Mouse (Mus musculus): ENCODE results near the gene Yipf6.
"Not testable (repeated sequence)": the region's sequence is repeated elsewhere in the genome, so short reads cannot be mapped to it uniquely, and the experiment has no call there.

Gene Yipf6

DNA sequence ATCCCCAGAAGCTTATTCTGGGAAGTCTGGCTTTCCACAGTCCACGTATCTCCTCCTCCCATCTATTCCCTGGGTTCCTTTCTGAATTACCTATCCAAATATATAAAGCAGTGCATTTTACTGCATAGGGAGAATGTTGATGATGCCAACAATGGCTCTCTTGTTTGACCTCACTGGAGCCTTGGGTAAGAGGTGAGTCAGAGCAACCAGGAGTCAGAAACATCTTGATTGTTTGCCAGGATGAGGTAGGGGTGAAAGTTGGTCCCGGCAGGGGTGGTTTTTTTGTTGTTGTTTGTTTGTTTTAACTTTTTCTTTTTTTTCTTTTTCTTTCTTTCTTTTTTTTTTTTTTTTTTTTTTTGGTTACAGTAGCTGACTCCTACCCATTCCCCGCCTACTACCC, at the start of gene Yipf6:
TSS of gene Yipf6 (plus strand) at position 216 of the 400 bp plus-strand sequence.
- no peak for DNase-seq

GRCm38 (mm10) chrX:98890072-98890405, 46.1 kb upstream of the Yipf6 start:
- DNase-seq: no peak

- DNase-seq: peak; percentile 75
These were observed 45.6 kb upstream of the Yipf6 start, which contains the start of gene Ophn1 for GRCm38 (mm10) chrX:98890406-98891116. Gene Ophn1 (minus strand): TSS chrX:98891025.

- no peak for DNase-seq
These were observed 37.8 kb upstream of the Yipf6 start for GRCm38 (mm10) chrX:98898307-98898706.

DNA sequence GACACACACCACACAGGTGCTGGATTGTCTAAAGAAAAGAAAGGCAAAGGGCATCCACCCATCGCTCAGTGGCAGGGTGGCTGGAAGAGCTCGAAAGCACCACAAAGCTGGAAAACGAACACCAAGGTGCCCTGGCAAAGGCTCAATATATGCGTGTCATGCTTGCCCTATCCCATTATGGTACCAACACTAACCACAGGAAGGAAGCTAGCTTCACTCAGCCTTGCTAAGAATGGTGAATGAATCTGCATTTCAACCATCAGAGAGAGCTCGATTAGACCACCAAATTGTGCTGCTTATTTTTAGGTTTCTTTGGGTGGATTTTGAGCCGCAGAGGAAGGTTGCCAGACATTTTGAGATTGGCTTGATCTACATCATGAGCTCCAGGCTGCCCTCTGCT, 31.9 kb upstream of the Yipf6 start:
- no peak for DNase-seq

DNA sequence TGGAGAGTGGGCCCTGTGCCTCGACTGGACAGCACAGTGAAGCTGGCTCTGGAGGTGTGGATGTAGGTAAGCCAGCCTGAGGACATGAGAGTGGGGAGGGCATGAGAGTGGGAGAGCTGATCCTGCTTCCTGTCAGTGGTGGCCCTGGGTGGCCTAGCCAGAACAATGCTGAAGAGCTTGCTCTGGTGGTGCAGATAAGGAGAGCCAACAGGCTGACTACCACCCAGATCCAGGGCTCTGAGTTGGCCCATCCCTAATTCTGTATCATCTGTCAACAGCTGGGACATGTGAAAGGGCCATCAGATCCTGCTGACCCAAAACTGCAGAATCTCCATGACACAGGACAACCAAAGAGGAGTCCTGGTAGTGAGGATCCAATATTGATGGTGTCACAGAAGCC, 27.2 kb upstream of the Yipf6 start:
- no peak for DNase-seq

DNA sequence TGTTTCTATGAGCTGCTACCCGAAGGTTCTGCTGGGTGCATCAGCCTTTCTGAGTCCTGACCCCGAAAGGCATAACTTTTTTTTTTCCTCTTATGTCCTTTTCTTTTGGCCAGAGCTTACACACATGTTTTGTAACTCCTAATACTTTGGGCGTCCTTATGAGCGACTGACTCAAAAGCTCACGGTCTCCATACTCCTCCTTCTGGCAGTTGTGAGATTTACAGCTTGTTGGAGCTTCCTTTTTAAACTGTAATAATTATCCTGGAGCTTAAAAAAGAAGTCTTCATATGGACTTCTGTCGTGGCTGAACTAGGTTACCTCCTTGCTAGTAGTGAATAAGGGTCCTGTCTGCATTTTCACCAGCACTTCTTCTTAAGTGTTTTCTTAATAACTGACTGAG, 16.7 kb upstream of the Yipf6 start:
- DNase-seq: peak; percentile 54

GRCm38 (mm10) chrX:98936707-98937554, 815 bp downstream of the Yipf6 start:
- DNase-seq: peak; percentile 90

GRCm38 (mm10) chrX:98937555-98938294, 1.6 kb downstream of the Yipf6 start:
- DNase-seq: peak; percentile 94

GRCm38 (mm10) chrX:98953941-98954340, 17.8 kb downstream of the Yipf6 start:
- DNase-seq: peak; percentile 63

DNA sequence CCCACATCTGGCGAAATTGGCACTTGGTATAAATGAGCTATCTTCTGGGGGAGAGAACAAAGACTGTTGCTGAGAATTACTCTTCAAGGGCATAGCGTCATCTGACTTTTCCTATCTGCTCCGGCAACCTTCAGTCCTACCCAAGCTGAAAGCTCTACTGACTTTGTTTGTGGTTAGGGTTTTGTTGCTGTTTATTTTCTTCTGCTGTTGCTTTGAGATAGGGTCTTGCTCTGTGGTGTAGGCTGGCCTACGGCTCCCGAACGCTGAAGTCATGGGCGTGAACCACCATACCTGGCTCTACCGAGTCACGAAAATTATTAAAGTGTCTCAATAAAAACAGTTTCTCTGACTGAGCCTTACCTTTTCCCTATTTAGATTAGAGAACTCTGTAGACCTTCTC, 22.2 kb downstream of the Yipf6 start:
- DNase-seq: no peak

- DNase-seq: no peak
These were observed 22.9 kb downstream of the Yipf6 start for GRCm38 (mm10) chrX:98959050-98959449.

DNA sequence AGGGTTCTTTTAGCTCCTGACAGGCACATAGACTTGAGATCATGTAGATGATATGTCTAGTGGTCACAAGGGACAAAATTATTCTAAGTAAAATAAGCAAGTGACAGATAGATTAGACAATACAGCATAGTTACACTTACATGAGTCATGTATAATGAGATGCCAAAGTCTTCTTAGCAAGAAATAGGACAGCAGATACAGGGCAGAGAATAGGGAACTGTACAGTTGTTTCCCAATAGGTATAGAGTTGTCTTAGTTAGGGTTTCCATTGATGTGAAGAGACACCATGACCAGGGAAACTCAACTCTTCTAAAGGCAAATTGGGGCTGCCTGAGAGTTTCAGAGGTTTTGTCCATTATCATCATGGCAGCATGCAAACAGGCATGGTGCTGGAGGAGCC, 27.6 kb downstream of the Yipf6 start:
- no peak for DNase-seq

- no peak for DNase-seq
These were observed 28.4 kb downstream of the Yipf6 start for GRCm38 (mm10) chrX:98964513-98964912.

DNA sequence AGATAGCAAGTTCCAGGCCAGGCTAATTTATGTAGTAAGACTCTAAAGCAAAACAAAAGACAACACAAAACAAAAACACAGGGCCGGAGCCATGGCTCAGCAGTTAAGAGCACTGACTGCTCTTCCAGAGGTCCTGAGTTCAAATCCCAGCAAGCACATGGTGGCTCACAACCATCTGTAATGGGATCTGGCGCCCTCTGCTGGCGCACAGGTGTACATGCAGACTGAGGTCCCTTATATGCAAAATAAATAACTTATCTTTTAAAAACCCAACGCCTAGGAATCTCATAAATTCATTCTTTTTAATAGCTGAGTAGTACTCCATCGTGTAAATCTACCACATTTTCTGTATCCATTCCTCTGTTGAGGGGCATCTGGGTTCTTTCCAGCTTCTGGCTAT, 50.5 kb downstream of the Yipf6 start:
- not testable (repeated sequence) for DNase-seq

GRCm38 (mm10) chrX:98989574-98989973, 53.5 kb downstream of the Yipf6 start:
- peak; percentile 57 for DNase-seq
